Mouse (Mus musculus) heart, adult 2 months (tissue): ENCODE data around the gene Megf9. TPM values are rescaled to one million over a fixed set of nuclear protein-coding genes. Genes with fewer than 3 reads are reported as not detected.
A peak's percentile ranks its signal among the peaks of the same experiment; 100 is the strongest.

ENCODE experiments used
- DNase-seq, 2 experiments: peaks; one replicate each; pipeline ENCODE4 v3.0.0; 2021
- H3K27ac ChIP-seq: fragments of 200-600 bp; 2 replicates; pipeline ENCODE4 v1.8.1; 2022
- H3K27me3 ChIP-seq: fragments of 200-500 bp; 2 replicates; pipeline ENCODE4 v1.6.1; 2012; ENCODE audit warnings: mild to moderate bottlenecking, low read length, inconsistent platforms, mixed read lengths; ENCODE audit not compliant: control insufficient read depth, insufficient read depth
- H3K36me3 ChIP-seq: fragments of 200-500 bp; 2 replicates; pipeline ENCODE4 v1.6.1; 2012; ENCODE audit warnings: low read length, inconsistent platforms; ENCODE audit not compliant: control insufficient read depth, insufficient read depth
- H3K4me1 ChIP-seq: fragments of 200-500 bp; 2 replicates; pipeline ENCODE4 v1.6.1; 2011; ENCODE audit warnings: low read length; ENCODE audit not compliant: control insufficient read depth, insufficient read depth
- H3K4me3 ChIP-seq: fragments of 200-600 bp; 2 replicates; pipeline ENCODE4 v1.8.1; 2022
- H3K79me2 ChIP-seq: fragments of 200-500 bp; replicated peaks from 2 replicates; pipeline ENCODE4 v1.6.1; 2012; ENCODE audit warnings: mild to moderate bottlenecking, inconsistent platforms, low read length, moderate library complexity, mixed read lengths; ENCODE audit not compliant: control insufficient read depth, insufficient read depth
- H3K9ac ChIP-seq: fragments of 200-500 bp; 2 replicates; pipeline ENCODE4 v1.6.1; 2012; ENCODE audit warnings: low read depth, mild to moderate bottlenecking, control low read depth, inconsistent platforms, low read length, mixed read lengths
- CTCF ChIP-seq: fragments of 200-600 bp; IDR thresholded peaks from 2 replicates; pipeline ENCODE4 v1.8.1; 2022; ENCODE audit warnings: antibody characterized with exemption, mild to moderate bottlenecking, moderate library complexity
- EP300 ChIP-seq: fragments of 200-500 bp; IDR thresholded peaks from 2 replicates; pipeline ENCODE4 v1.6.1; 2011; ENCODE audit warnings: low read depth, low read length, control low read depth; ENCODE audit not compliant: insufficient read depth
- POLR2A ChIP-seq: fragments of 200-500 bp; IDR thresholded peaks from 2 replicates; pipeline ENCODE4 v1.6.1; 2011; ENCODE audit warnings: mild to moderate bottlenecking, low read depth, low read length, control low read depth; ENCODE audit not compliant: insufficient read depth
- WGBS: fragments of 180-500 bp; shearing (Covaris S2); methylation state at CpG from one replicate; pipeline ENCODE4 v1.1.7; 2018; 5-methylcytosine and 5-hydroxymethylcytosine counted together
- intact Hi-C: fragments of 180-260 bp; cut with DNase I; formaldehyde crosslinking; loops from one replicate; pipeline ENCODE4 v1.15.1; 2025
- polyA plus RNA-seq: library from polyadenylated mRNA; depleted of rRNA; stranded (reverse); fragments of >200 nt; gene quantifications from 2 replicates; pipeline ENCODE4 v1.2.3, GENCODE M21; 2012
- total RNA-seq, 2 experiments: library from RNA; stranded (reverse); gene quantifications; 2 replicates each; pipeline ENCODE4 v1.2.3; 2021

Megf9 gene
- total and polyA plus RNA-seq, 3 experiments, result 5.5 to 12.9 (median 10.8) TPM

DNA sequence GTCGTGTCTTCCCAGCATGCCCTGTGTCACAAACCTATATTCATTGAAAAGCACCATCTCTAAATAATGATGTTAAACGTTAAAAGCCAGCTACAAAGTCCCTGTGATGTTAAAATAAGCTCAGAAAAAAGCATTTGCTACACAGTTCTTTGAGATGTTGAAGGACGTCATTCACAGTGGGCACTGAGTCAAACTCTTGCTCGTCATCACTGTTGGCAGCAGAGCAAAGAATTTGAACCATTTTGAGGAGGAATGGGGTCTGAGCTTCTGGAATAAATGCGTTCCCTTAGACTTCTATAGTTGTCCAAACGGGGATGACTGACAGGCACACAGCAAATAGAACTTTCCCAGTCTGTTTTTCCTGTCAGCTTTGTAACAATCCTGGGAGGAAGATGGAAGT, 5.9 kb upstream of the Megf9 start:
- intact Hi-C loops, result no loop called here
- DNase-seq, result no peak
- WGBS, result 56% methylated on average over 6 of the region's 6 CpGs
- H3K27ac ChIP-seq, result no peak overlapping the region
- no peak overlapping the region for H3K4me3 ChIP-seq
- TF ChIP-seq EP300 (no peak), POLR2A (no peak)
- peaks cover 8% of the 10 kb centered on the region for H3K36me3 ChIP-seq
- H3K9ac ChIP-seq, result no peak overlapping the region
- H3K4me1 ChIP-seq, result peaks cover 5% of the 10 kb centered on the region
- H3K79me2 ChIP-seq, result no peaks in the 10 kb centered on the region
- H3K27me3 ChIP-seq, result no peaks in the 10 kb centered on the region

DNA sequence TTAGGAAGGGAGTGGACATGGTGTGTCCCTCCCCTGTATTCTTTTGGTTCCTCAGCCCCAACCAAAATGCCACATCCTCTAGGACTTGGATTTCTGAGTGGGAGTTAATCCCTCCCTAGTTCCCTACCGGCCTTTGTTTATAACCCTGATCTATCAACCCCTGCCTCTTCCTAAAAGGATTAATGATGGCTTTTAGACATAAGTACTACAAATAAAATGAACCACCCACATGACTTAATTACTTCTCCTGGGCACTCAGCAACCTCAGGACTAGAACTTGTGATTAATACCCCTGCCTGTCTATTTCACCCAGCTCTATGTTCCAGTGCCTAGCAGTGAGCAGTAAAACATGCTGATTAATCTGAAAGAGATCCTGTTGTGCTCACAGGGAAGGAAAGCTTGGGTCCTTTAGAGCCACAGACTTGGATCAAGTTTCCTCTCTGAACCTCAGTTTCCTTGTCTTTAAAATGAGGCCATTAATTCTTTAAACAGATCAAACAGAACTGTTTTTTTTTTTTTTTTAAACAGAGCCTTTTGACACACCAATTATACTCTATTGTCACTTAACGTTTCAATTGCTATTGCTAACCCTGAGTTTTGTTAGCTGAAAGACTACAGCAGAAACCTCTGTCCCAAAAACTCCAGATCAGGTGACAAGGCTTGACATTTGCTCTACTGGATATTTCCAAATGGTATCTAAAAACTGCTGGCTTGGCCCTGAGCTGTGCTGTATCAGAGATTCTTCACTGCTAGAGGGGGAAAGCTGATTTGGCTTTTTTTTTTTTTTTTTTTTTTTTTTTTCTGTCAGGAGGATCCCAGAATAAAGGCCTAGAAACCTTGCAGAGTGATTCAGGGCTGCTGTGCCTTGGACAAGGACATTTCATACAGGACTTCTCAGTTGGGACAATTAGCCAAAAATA, 2.1 kb upstream of the Megf9 start:
- H3K36me3 ChIP-seq, result peaks cover 11% of the 10 kb centered on the region
- intact Hi-C loops, result loop anchor here (2.0 to 10.0 kb wide), 5 partner anchors 42 to 1668 kb away; partner anchors contain the start of genes Cdk5rap2 and Tle1
- no peak overlapping the region for H3K4me3 ChIP-seq
- H3K9ac ChIP-seq, result no peak overlapping the region
- H3K27ac ChIP-seq, result peak overlapping the region; percentile 94
- peaks cover 8% of the 10 kb centered on the region for H3K4me1 ChIP-seq
- DNase-seq, result no peak
- TF ChIP-seq EP300 (no peak), CTCF (no peak), POLR2A (no peak)
- peaks cover 4% of the 10 kb centered on the region; the same call in 1 of the 2 replicates for H3K79me2 ChIP-seq
- 49% methylated on average over 2 of the region's 2 CpGs for WGBS
- no peaks in the 10 kb centered on the region for H3K27me3 ChIP-seq

DNA sequence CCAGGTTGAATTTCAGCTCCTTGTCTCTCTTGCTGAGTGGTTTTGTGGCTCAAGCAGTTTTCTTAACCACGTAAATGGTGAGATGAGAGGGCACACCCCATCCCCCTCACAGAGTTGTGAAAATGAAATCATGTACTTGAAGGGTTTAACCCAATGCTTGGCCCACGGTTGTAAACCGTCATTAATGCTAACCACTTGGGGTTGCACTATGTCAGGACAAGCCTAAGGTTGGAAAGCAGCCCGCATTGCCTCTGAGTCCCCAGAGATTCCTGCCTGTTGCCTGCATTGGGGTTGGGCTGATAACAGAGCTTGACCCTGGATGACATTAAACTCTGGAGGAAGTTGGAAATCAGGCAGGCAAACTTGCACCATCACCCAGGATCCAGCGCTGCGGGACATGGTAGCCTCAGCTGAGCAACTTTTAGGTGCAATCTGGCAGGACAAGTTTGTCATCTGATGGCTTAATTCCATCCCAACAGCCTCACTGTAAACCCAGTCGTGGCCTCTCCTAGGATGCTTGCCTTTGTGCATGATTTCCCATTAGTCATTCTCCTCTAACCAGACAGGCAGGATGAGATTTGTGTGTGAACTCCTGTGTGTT, 1.0 kb upstream of the Megf9 start:
- WGBS, result 3% methylated on average over 7 of the region's 7 CpGs
- no peak for TF ChIP-seq POLR2A
- peak; percentile 69; the same call in 1 of the 2 replicates for TF ChIP-seq EP300
- no peak for TF ChIP-seq CTCF
- no peaks in the 10 kb centered on the region for H3K27me3 ChIP-seq
- peaks cover 13% of the 10 kb centered on the region for H3K36me3 ChIP-seq
- intact Hi-C loops, result loop anchor here (2.0 to 10.0 kb wide), 5 partner anchors 43 to 1669 kb away; partner anchors contain the start of genes Cdk5rap2 and Tle1
- H3K4me3 ChIP-seq, result peak overlapping the region; percentile 84
- H3K9ac ChIP-seq, result peak overlapping the region; percentile 90
- peak; percentile 70 to 78 for DNase-seq
- peaks cover 8% of the 10 kb centered on the region for H3K4me1 ChIP-seq
- H3K27ac ChIP-seq, result peak overlapping the region; percentile 94
- H3K79me2 ChIP-seq, result peaks cover 4% of the 10 kb centered on the region; the same call in 1 of the 2 replicates

DNA sequence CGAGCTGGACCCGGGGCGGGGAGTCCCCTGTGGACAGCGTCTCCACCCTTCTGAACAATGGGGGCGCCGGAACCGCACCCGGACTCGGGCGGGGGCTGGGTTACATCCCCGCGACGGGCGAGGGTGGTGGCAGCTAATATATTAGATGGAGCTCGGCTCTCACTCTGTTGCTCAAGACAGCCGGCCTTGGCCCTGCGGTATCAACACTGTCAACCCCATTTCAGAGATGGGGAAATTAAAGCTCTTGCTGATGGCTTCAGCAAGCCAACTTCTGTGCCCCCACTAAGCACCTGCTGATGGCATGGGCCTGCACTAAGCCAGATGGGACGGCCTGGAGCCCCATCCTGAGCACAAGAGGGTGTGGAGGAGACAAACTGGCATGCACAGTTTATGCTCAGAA, 494 bp upstream of the Megf9 start:
- peak overlapping the region; percentile 94 for H3K27ac ChIP-seq
- under 1% methylated on average over 18 of the region's 18 CpGs for WGBS
- peaks cover 8% of the 10 kb centered on the region for H3K4me1 ChIP-seq
- DNase-seq, result no peak
- H3K9ac ChIP-seq, result peak overlapping the region; percentile 90
- peak overlapping the region; percentile 84 for H3K4me3 ChIP-seq
- TF ChIP-seq POLR2A (no peak), EP300 (no peak), CTCF (no peak)
- peaks cover 15% of the 10 kb centered on the region for H3K36me3 ChIP-seq
- intact Hi-C loops, result loop anchor here (5.0 to 10.0 kb wide), 4 partner anchors 67 to 1670 kb away; partner anchors contain the start of genes Cdk5rap2 and Tle1
- peaks cover 4% of the 10 kb centered on the region; the same call in 1 of the 2 replicates for H3K79me2 ChIP-seq
- no peaks in the 10 kb centered on the region for H3K27me3 ChIP-seq

DNA sequence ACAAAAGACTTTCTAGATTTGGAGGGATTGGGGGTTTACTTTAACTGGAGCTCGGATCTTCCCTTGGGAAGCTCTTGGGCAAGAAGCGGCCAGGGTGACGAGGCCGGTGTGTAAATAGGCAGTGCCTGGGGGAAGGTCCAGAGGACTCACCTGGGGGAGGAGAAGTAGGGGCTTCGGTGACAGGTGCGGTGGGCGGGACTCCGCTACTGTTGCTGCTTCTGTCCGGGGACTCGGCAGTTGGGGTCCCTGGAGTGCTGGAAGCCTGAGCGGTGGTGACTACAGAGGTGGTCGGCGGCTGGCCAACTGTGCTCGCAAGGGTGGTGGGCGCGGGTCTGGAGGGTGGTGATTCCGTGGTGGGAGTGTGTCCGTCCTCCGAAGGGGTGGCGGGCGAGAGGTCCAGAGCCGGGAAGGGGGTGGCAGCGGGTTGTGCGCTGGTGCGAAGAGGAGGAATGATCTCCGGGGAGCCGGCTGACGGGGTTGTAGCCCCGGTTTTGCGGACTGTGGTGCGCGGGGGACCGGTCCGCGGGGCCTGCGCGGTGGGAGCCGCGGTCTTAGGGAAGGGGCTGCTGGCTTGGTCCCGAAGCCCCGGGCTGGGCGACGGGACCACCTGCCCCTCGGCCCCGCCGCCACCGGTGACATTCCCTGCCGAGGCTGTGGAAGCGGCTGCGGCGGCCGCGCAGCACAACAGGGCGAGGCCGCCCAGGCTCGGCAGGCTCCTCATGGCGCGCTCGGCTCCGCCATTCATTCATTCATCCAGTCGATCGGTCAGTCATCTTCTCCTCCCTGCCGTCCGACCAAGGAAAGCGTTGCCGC, 511 bp downstream of the Megf9 start:
- peak overlapping the region; percentile 79 for H3K27ac ChIP-seq
- peak overlapping the region; percentile 84 for H3K4me3 ChIP-seq
- H3K9ac ChIP-seq, result peak overlapping the region; percentile 88
- peak in 1 of 2 experiments; percentile 62 for DNase-seq
- peaks cover 8% of the 10 kb centered on the region for H3K4me1 ChIP-seq
- TF ChIP-seq CTCF (no peak), EP300 (no peak), POLR2A (no peak)
- H3K79me2 ChIP-seq, result peaks cover 4% of the 10 kb centered on the region; the same call in 1 of the 2 replicates
- intact Hi-C loops, result loop anchor here (10.0 kb wide), 1 partner anchor 1671 kb away; the partner anchor contains the start of gene Tle1
- no peaks in the 10 kb centered on the region for H3K27me3 ChIP-seq
- WGBS, result under 1% methylated on average over 58 of the region's 66 CpGs
- H3K36me3 ChIP-seq, result peaks cover 15% of the 10 kb centered on the region
